Mouse (Mus musculus): ENCODE results near the gene Idh2. TPM values are rescaled to one million over a fixed set of nuclear protein-coding genes. Genes with fewer than 3 reads are reported as not detected.
"Not testable (repeated sequence)": the region's sequence is repeated elsewhere in the genome, so short reads cannot be mapped to it uniquely, and the experiment has no call there.

Gene Idh2
- polyA plus RNA-seq, 1 experiment from 2014 or later: 299 TPM

DNA sequence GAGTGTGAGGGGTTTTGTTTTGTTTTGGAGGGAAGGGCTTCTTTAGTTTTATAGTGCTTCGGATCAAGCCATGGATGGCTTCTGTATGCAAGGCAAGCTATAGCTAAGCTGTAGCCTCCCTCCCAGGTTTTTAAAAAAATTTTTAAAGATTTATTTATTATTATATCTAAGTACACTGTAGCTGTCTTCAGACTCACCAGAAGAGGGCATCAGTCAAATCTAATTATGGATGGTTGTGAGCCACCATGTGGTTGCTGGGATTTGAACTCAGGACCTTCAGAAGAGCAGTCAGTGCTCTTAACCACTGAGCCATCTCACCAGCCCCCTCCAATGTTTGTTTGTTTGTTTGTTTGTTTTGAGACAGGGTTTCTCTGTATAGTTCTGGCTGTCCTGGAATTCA, 64.8 kb downstream of the Idh2 start:
- not testable (repeated sequence) for H3K4me2 ChIP-seq (replicated peaks); H3K27ac ChIP-seq; H3K36me3 ChIP-seq; H3K4me3 ChIP-seq; H3K9me3 ChIP-seq; ATAC-seq (ENCODE audit: low FRiP score, low read depth); H3K9ac ChIP-seq; H3K27me3 ChIP-seq (replicated peaks)
- peaks cover 23% of the 10 kb centered on the region for H3K4me1 ChIP-seq
- WGBS: 93% methylated on average over 1 of the region's 1 CpGs

- ATAC-seq (ENCODE audit: low FRiP score, low read depth): no peak
- Histone ChIP-seq H3K27me3 (replicated peaks) (no peaks in the 10 kb centered on the region), H3K36me3 (no peaks in the 10 kb centered on the region), H3K9ac (no peak overlapping the region), H3K4me3 (no peak overlapping the region), H3K9me3 (no peaks in the 10 kb centered on the region), H3K27ac (no peak overlapping the region), H3K4me2 (replicated peaks) (no peak overlapping the region), H3K4me1 (peaks cover 28% of the 10 kb centered on the region)
- 65% methylated on average over 2 of the region's 2 CpGs for WGBS
Observed at GRCm38 (mm10) chr7:80049746-80050145, 65.4 kb downstream of the Idh2 start.

GRCm38 (mm10) chr7:80047041-80047440, 68.2 kb downstream of the Idh2 start:
- H3K9ac ChIP-seq: no peak overlapping the region
- no peak overlapping the region for H3K27ac ChIP-seq
- H3K36me3 ChIP-seq: no peaks in the 10 kb centered on the region
- WGBS: 77% methylated on average over 4 of the region's 4 CpGs
- peaks cover 31% of the 10 kb centered on the region for H3K4me1 ChIP-seq
- H3K4me2 ChIP-seq (replicated peaks): no peak overlapping the region
- H3K9me3 ChIP-seq: no peaks in the 10 kb centered on the region
- H3K27me3 ChIP-seq (replicated peaks): no peaks in the 10 kb centered on the region
- no peak overlapping the region for H3K4me3 ChIP-seq
- no peak for ATAC-seq (ENCODE audit: low FRiP score, low read depth)

Other genes with a start within 250 kb of the Idh2 start
- 49.8 and 55.0 TPM in 2 replicates for gene Ap3s2, start 194.7 kb downstream of the Idh2 start, polyA plus RNA-seq (2016; fragmentation: Nextera tagmentation; extraction: Ambion mirVana)
- gene Arpin, start 180.0 kb downstream of the Idh2 start, polyA plus RNA-seq (2016; fragmentation: Nextera tagmentation; extraction: Ambion mirVana): 20.7 and 22.2 TPM in 2 replicates
- 24.7 and 26.3 TPM in 2 replicates for gene Zfp710, start 90.6 kb downstream of the Idh2 start, polyA plus RNA-seq (2016; fragmentation: Nextera tagmentation; extraction: Ambion mirVana)
- 18.9 and 20.5 TPM in 2 replicates for gene Sema4b, start 71.4 kb upstream of the Idh2 start, polyA plus RNA-seq (2016; fragmentation: Nextera tagmentation; extraction: Ambion mirVana)
- gene Cib1, start 117.4 kb upstream of the Idh2 start, polyA plus RNA-seq (2016; fragmentation: Nextera tagmentation; extraction: Ambion mirVana): 43.1 and 47.5 TPM in 2 replicates
- gene Gdpgp1, start 117.5 kb upstream of the Idh2 start, polyA plus RNA-seq (2016; fragmentation: Nextera tagmentation; extraction: Ambion mirVana): 4.9 and 5.0 TPM in 2 replicates
- gene Ttll13, start 131.0 kb upstream of the Idh2 start, polyA plus RNA-seq (2016; fragmentation: Nextera tagmentation; extraction: Ambion mirVana): 1.2 and 2.0 TPM in 2 replicates
- 51.9 and 54.9 TPM in 2 replicates for gene Ngrn, start 145.8 kb upstream of the Idh2 start, polyA plus RNA-seq (2016; fragmentation: Nextera tagmentation; extraction: Ambion mirVana)
- gene Vps33b, start 154.3 kb upstream of the Idh2 start, polyA plus RNA-seq (2016; fragmentation: Nextera tagmentation; extraction: Ambion mirVana): 17.6 and 22.1 TPM in 2 replicates
- gene Prc1, start 179.1 kb upstream of the Idh2 start, polyA plus RNA-seq (2016; fragmentation: Nextera tagmentation; extraction: Ambion mirVana): 121 and 123 TPM in 2 replicates
- 10.2 and 12.5 TPM in 2 replicates for gene Rccd1, start 209.1 kb upstream of the Idh2 start, polyA plus RNA-seq (2016; fragmentation: Nextera tagmentation; extraction: Ambion mirVana)
- gene Unc45a, start 225.6 kb upstream of the Idh2 start, polyA plus RNA-seq (2016; fragmentation: Nextera tagmentation; extraction: Ambion mirVana): 55.8 and 59.9 TPM in 2 replicates
- gene Hddc3, start 227.7 kb upstream of the Idh2 start, polyA plus RNA-seq (2016; fragmentation: Nextera tagmentation; extraction: Ambion mirVana): 20.6 and 21.1 TPM in 2 replicates

Measured in neural tube, embryonic 12.5 days (tissue).